Mouse (Mus musculus) neural tube, embryonic 14.5 days (tissue): ENCODE measurements around the gene Pdik1l. TPM values are rescaled to one million over a fixed set of nuclear protein-coding genes. Genes with fewer than 3 reads are reported as not detected.

Experiments
- ATAC-seq: fragments of 200-750 bp; cut with Nextera tagmentation; 2 replicates; pipeline ENCODE4 v1.8.0; 2017; ENCODE audit warnings: low read depth, mild to moderate bottlenecking, moderate TSS enrichment, moderate library complexity
- H3K27ac ChIP-seq: fragments of 300-500 bp; sonication (generic); 2 replicates; pipeline ENCODE4 v1.5.1; 2014; ENCODE audit warnings: low read depth, mild to moderate bottlenecking, control low read depth, low read length, moderate library complexity, mixed read lengths
- H3K27me3 ChIP-seq: fragments of 300-500 bp; sonication (generic); 2 replicates; pipeline ENCODE4 v1.6.1; 2014; ENCODE audit warnings: low read length; ENCODE audit not compliant: control insufficient read depth, insufficient read depth
- H3K36me3 ChIP-seq: fragments of 300-500 bp; sonication (generic); 2 replicates; pipeline ENCODE4 v1.6.1; 2014; ENCODE audit warnings: low read length, mixed read lengths; ENCODE audit not compliant: control insufficient read depth, insufficient read depth
- H3K4me1 ChIP-seq: fragments of 300-500 bp; sonication (generic); 2 replicates; pipeline ENCODE4 v1.6.1; 2014; ENCODE audit warnings: low read length; ENCODE audit not compliant: control insufficient read depth, insufficient read depth
- H3K4me2 ChIP-seq: fragments of 300-500 bp; sonication (generic); 2 replicates; pipeline ENCODE4 v1.6.1; 2014; ENCODE audit warnings: mild to moderate bottlenecking, low read depth, low read length, control low read depth
- H3K4me3 ChIP-seq: fragments of 300-500 bp; sonication (generic); 2 replicates; pipeline ENCODE4 v1.5.1; 2014; ENCODE audit warnings: low read depth, low read length, control low read depth, mixed read lengths
- H3K9ac ChIP-seq: fragments of 300-500 bp; sonication (generic); replicated peaks from 2 replicates; pipeline ENCODE4 v1.6.1; 2014; ENCODE audit warnings: low read depth, mild to moderate bottlenecking, control low read depth, low read length, mixed read lengths
- H3K9me3 ChIP-seq: fragments of 300-500 bp; sonication (generic); 2 replicates; pipeline ENCODE4 v1.6.1; 2016; ENCODE audit warnings: low read length; ENCODE audit not compliant: control insufficient read depth
- WGBS: fragments of 180-500 bp; shearing (Covaris S2); extraction: QIAGEN DNeasy Blood & Tissue Kit; methylation state at CpG from one replicate; pipeline ENCODE4 v1.1.7; 2014; 5-methylcytosine and 5-hydroxymethylcytosine counted together
- polyA plus RNA-seq: library from polyadenylated mRNA; unstranded; fragments of >200 nt; fragmentation: Nextera tagmentation; extraction: Ambion mirVana; gene quantifications from 2 replicates; pipeline ENCODE4 v1.2.1, GENCODE M21; 2014

The Pdik1l gene
- polyA plus RNA-seq, 1 experiment from 2014 or later: 38.5 TPM

DNA sequence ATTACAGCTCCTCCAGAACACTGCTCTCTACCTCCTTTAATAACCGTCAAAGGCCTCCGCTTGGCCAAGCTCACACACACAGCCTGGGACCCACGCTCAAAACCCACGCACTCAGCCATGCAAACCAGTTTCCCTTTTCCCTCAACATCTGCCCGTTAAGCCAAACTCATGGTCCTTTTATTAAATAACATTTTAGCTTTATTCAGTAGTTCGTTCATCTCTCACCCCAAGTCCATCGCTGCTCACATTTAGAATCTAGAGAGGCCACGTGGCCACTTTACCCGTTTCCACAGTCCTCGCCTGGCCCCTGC lies 36.8 kb downstream of the Pdik1l start:
- Histone ChIP-seq H3K27ac (peak overlapping the region; percentile 75; the same call in 1 of the 2 replicates), H3K36me3 (no peaks in the 10 kb centered on the region), H3K9me3 (no peaks in the 10 kb centered on the region), H3K9ac (peak overlapping the region; percentile 64), H3K4me1 (peaks cover 15% of the 10 kb centered on the region; the same call in 1 of the 2 replicates), H3K27me3 (peaks cover 23% of the 10 kb centered on the region), H3K4me3 (peak overlapping the region; percentile 51), H3K4me2 (peak overlapping the region; percentile 71)
- ATAC-seq: no peak
- WGBS: 10% methylated on average over 10 of the region's 10 CpGs

- Histone ChIP-seq H3K9ac (peak overlapping the region; percentile 64; the same call in 1 of the 2 replicates), H3K27ac (no peak overlapping the region; the same call in 1 of the 2 replicates), H3K4me1 (peaks cover 15% of the 10 kb centered on the region; the same call in 1 of the 2 replicates), H3K4me3 (peak overlapping the region; percentile 51), H3K36me3 (no peaks in the 10 kb centered on the region), H3K9me3 (no peaks in the 10 kb centered on the region), H3K4me2 (peak overlapping the region; percentile 71), H3K27me3 (peaks cover 23% of the 10 kb centered on the region)
- WGBS: 6% methylated on average over 27 of the region's 27 CpGs
- ATAC-seq: no peak
Measured at GRCm38 (mm10) chr4:134250116-134250929, 37.4 kb downstream of the Pdik1l start.

- peaks cover 20% of the 10 kb centered on the region for H3K4me1 ChIP-seq
- H3K27me3 ChIP-seq: peaks cover 18% of the 10 kb centered on the region
- no peak overlapping the region for H3K27ac ChIP-seq
- peak; percentile 52; the same call in 1 of the 2 replicates for ATAC-seq
- peak overlapping the region; percentile 71 for H3K4me2 ChIP-seq
- WGBS: 1% methylated on average over 30 of the region's 30 CpGs
- no peaks in the 10 kb centered on the region for H3K36me3 ChIP-seq
- H3K9ac ChIP-seq: peak overlapping the region; percentile 34; the same call in 1 of the 2 replicates
- peak overlapping the region; percentile 51 for H3K4me3 ChIP-seq
- no peaks in the 10 kb centered on the region for H3K9me3 ChIP-seq
Measured at GRCm38 (mm10) chr4:134249651-134250050, 38.0 kb downstream of the Pdik1l start.

DNA sequence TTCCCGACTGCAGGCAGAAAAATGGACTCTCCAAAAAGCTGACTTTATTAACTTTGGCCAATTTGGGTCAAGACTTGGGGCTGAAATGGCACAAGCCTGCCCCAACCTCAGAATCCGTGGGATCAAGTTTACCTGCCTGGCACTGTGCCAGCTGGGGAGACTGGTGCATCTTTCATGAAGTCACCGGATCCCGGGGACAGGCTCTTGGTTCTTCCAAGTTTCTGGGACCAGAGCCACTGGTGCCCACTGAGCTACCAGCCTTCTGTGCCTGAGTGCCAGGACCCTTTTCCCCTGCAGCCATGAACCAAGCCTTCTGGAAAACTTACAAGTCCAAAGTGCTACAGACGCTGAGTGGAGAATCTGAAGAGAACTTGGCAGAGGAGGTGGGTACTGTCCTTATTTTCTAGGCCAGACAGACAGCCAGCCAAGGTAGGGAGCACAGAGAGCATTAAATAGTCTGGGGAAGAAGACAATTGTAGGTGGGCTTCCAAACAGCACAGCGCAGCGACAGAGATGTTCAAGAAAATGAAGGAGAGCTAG lies 40.9 kb downstream of the Pdik1l start, which contains the start of gene Gm30191:
Gm30191 (plus strand) TSS at position 217 of the 540 bp plus-strand sequence.
- Histone ChIP-seq H3K36me3 (no peaks in the 10 kb centered on the region), H3K9ac (no peak within 1 kb of the TSS; the same call in 1 of the 2 replicates), H3K4me3 (peak within 1 kb of the TSS; percentile 78), H3K27ac (no peak within 1 kb of the TSS), H3K4me2 (peak within 1 kb of the TSS; percentile 97), H3K9me3 (no peaks in the 10 kb centered on the region), H3K4me1 (peaks cover 14% of the 10 kb centered on the region), H3K27me3 (peaks cover 7% of the 10 kb centered on the region; the same call in 1 of the 2 replicates)
- WGBS: 73% methylated on average over 7 of the region's 7 CpGs
- ATAC-seq: no peak

GRCm38 (mm10) chr4:134246256-134246655 lies 41.4 kb downstream of the Pdik1l start:
- H3K4me3 ChIP-seq: peak overlapping the region; percentile 78; the same call in 1 of the 2 replicates
- no peak overlapping the region for H3K27ac ChIP-seq
- H3K4me2 ChIP-seq: no peak overlapping the region; the same call in 1 of the 2 replicates
- H3K9me3 ChIP-seq: no peaks in the 10 kb centered on the region
- WGBS: 30% methylated on average over 4 of the region's 4 CpGs
- ATAC-seq: no peak
- H3K9ac ChIP-seq: no peak overlapping the region
- H3K36me3 ChIP-seq: no peaks in the 10 kb centered on the region
- H3K4me1 ChIP-seq: peaks cover 14% of the 10 kb centered on the region
- H3K27me3 ChIP-seq: peaks cover 7% of the 10 kb centered on the region; the same call in 1 of the 2 replicates

- Histone ChIP-seq H3K4me2 (peak within 1 kb of the TSS; percentile 97), H3K4me1 (peaks cover 10% of the 10 kb centered on the region), H3K4me3 (peak within 1 kb of the TSS; percentile 78), H3K9me3 (no peaks in the 10 kb centered on the region), H3K27ac (no peak within 1 kb of the TSS), H3K27me3 (peaks cover 3% of the 10 kb centered on the region; the same call in 1 of the 2 replicates), H3K9ac (peak within 1 kb of the TSS; percentile 75), H3K36me3 (no peaks in the 10 kb centered on the region)
- peak; percentile 80 for ATAC-seq
- under 1% methylated on average over 60 of the region's 60 CpGs for WGBS
Measured at GRCm38 (mm10) chr4:134245148-134245843, 42.4 kb downstream of the Pdik1l start, which contains the start of gene Zfp593. Gene Zfp593 (minus strand): TSS chr4:134245592.

DNA sequence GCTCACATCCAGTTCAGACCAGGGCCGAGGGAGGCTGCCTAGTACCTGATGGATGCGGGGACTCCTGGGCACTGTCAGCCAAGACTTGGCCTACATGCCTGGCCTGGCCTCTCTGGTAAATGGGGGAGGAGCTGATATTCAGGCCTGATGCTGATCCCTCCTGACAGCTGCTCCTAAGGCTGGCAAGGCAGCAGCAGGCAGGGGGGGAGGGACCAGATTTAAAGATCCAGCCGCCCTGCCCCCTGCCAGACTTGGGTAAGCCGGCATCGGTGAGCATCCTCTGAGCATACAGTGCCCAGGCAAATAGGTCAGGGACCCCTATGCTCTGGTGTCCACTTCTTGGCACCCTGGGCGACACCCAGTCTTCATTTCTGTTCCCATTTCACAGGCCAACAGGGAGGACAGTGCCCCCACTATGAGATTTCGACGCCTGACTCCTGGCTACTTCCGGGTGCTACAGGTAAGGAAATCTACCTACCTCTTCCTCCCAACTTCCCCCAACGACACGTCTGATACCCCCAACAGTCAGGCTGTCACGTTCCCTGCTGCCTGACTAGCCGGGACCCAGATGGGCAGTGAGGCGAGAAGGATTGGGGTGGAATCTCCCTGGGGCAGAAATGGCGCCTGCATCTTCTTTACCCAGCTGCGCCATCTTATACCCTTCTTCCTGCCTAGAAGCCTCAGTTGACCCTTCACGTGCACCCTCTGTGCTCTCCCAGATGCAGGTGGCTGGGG lies 44.0 kb downstream of the Pdik1l start, which contains the start of gene E130218I03Rik:
E130218I03Rik (plus strand) TSS at position 147 of the 735 bp plus-strand sequence.
- H3K36me3 ChIP-seq: no peaks in the 10 kb centered on the region
- no peak within 1 kb of the TSS for H3K9ac ChIP-seq
- peak within 1 kb of the TSS; percentile 78; the same call in 1 of the 2 replicates for H3K4me3 ChIP-seq
- H3K4me2 ChIP-seq: peak within 1 kb of the TSS; percentile 97; the same call in 1 of the 2 replicates
- peaks cover 10% of the 10 kb centered on the region for H3K4me1 ChIP-seq
- H3K9me3 ChIP-seq: no peaks in the 10 kb centered on the region
- no peaks in the 10 kb centered on the region for H3K27me3 ChIP-seq
- no peak within 1 kb of the TSS for H3K27ac ChIP-seq
- 95% methylated on average over 17 of the region's 17 CpGs for WGBS
- no peak for ATAC-seq

DNA sequence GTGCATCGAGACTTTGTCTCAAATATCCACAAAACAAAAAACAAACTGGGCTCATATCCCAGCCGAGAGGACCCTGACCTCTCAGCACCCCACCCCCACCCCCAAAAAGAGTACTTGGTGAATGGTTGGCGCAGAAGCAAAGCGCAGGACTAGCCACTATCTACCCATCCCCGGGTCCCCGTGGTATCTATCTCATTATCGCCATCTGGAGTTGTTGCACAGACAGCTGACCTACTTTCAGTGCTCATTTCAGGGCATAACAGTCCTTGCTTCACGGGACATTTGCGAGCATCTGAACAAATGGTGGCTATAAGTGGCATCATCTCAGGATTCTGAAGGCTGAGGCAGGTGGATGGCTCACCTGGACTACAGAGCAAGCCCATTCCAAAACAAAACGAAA lies 49.0 kb downstream of the Pdik1l start:
- H3K4me1 ChIP-seq: 0 out of 2 replicates have a peak, but pooled peaks cover 4% of the 10 kb centered on the region
- no peak overlapping the region for H3K9ac ChIP-seq
- H3K27me3 ChIP-seq: peaks cover 5% of the 10 kb centered on the region; the same call in 1 of the 2 replicates
- no peaks in the 10 kb centered on the region for H3K36me3 ChIP-seq
- H3K4me3 ChIP-seq: no peak overlapping the region
- no peak for ATAC-seq
- H3K27ac ChIP-seq: no peak overlapping the region
- H3K4me2 ChIP-seq: no peak overlapping the region
- 14% methylated on average over 10 of the region's 10 CpGs for WGBS
- H3K9me3 ChIP-seq: no peaks in the 10 kb centered on the region
